Comparison of ENCODE assay signal across 7 mouse cellular contexts in genomic region chr12:83763311-83764043, GRCm38 (mm10). TPM values are rescaled to one million over a fixed set of nuclear protein-coding genes. Genes with fewer than 3 reads are reported as not detected.
DNase-seq lines count a peak whose midpoint lies in the region; ATAC-seq lines count a peak whose summit lies in the region.

Gene Papln, plus strand, starts transcription at chr12:83763634.

- H3K4me1 ChIP-seq in embryonic facial prominence, embryonic 15.5 days: peaks cover 47% of the 10 kb centered on the region
- peaks cover 14% of the 10 kb centered on the region for H3K4me1 ChIP-seq in hindbrain, embryonic 15.5 days (replicated peaks)
- H3K4me1 ChIP-seq in liver, embryonic 11.5 days (replicated peaks; ENCODE audit: control insufficient read depth, insufficient read depth, low read length): peaks cover 15% of the 10 kb centered on the region
- peaks cover 22% of the 10 kb centered on the region for H3K4me1 ChIP-seq in neural tube, embryonic 13.5 days (replicated peaks)

- no peaks in the 10 kb centered on the region for H3K36me3 ChIP-seq in embryonic facial prominence, embryonic 15.5 days
- no peaks in the 10 kb centered on the region for H3K36me3 ChIP-seq in hindbrain, embryonic 15.5 days
- H3K36me3 ChIP-seq in liver, embryonic 11.5 days (ENCODE audit: control insufficient read depth, insufficient read depth, low read length): no peaks in the 10 kb centered on the region
- no peaks in the 10 kb centered on the region for H3K36me3 ChIP-seq in neural tube, embryonic 13.5 days

- H3K9ac ChIP-seq in embryonic facial prominence, embryonic 15.5 days: peak within 1 kb of the TSS; percentile 21; the same call in 1 of the 2 replicates
- 0 out of 2 replicates have a peak within 1 kb of the TSS, but pooled peaks have one; percentile 18 for H3K9ac ChIP-seq in hindbrain, embryonic 15.5 days
- peak within 1 kb of the TSS; percentile 36; the same call in 1 of the 2 replicates for H3K9ac ChIP-seq in liver, embryonic 11.5 days (ENCODE audit: low read depth, low read length)
- peak within 1 kb of the TSS; percentile 57 for H3K9ac ChIP-seq in neural tube, embryonic 13.5 days

- WGBS in embryonic facial prominence, embryonic 15.5 days: 8% methylated on average over 29 of the region's 31 CpGs
- 10% methylated on average over 29 of the region's 31 CpGs for WGBS in hindbrain, embryonic 15.5 days
- WGBS in liver, embryonic 11.5 days: 10% methylated on average over 31 of the region's 31 CpGs
- WGBS in neural tube, embryonic 13.5 days: 16% methylated on average over 29 of the region's 31 CpGs

- peak within 1 kb of the TSS; percentile 40 for H3K4me3 ChIP-seq in embryonic facial prominence, embryonic 15.5 days (replicated peaks)
- peak within 1 kb of the TSS; percentile 22 for H3K4me3 ChIP-seq in hindbrain, embryonic 15.5 days
- peak within 1 kb of the TSS; percentile 40 for H3K4me3 ChIP-seq in liver, embryonic 11.5 days (ENCODE audit: low read depth, low read length)
- peak within 1 kb of the TSS; percentile 29 for H3K4me3 ChIP-seq in neural tube, embryonic 13.5 days

- H3K27ac ChIP-seq in embryonic facial prominence, embryonic 15.5 days (replicated peaks): peak within 1 kb of the TSS; percentile 80
- no peak within 1 kb of the TSS for H3K27ac ChIP-seq in hindbrain, embryonic 15.5 days (replicated peaks)
- no peak within 1 kb of the TSS for H3K27ac ChIP-seq in liver, embryonic 11.5 days (ENCODE audit: low read depth, low read length)
- H3K27ac ChIP-seq in neural tube, embryonic 13.5 days (replicated peaks): no peak within 1 kb of the TSS

- peak within 1 kb of the TSS; percentile 65 for H3K4me2 ChIP-seq in embryonic facial prominence, embryonic 15.5 days (replicated peaks)
- H3K4me2 ChIP-seq in hindbrain, embryonic 15.5 days: peak within 1 kb of the TSS; percentile 56
- H3K4me2 ChIP-seq in liver, embryonic 11.5 days: peak within 1 kb of the TSS; percentile 66
- peak within 1 kb of the TSS; percentile 59 for H3K4me2 ChIP-seq in neural tube, embryonic 13.5 days

- DNase-seq in thymus, postnatal 0 days (ENCODE audit: low spot score): peak; percentile 16
- no peak for DNase-seq in thymus, postnatal 36 days
- no peak for DNase-seq in liver, embryonic 11.5 days (ENCODE audit: low spot score)
- DNase-seq in layer of hippocampus, postnatal 10 days (ENCODE audit: low spot score in 2 of 2): no peak

- H3K27me3 ChIP-seq in embryonic facial prominence, embryonic 15.5 days: no peaks in the 10 kb centered on the region
- no peaks in the 10 kb centered on the region for H3K27me3 ChIP-seq in hindbrain, embryonic 15.5 days
- peaks cover 35% of the 10 kb centered on the region for H3K27me3 ChIP-seq in liver, embryonic 11.5 days (replicated peaks; ENCODE audit: control insufficient read depth, insufficient read depth, low read length)
- peaks cover 10% of the 10 kb centered on the region; the same call in 1 of the 2 replicates for H3K27me3 ChIP-seq in neural tube, embryonic 13.5 days

- no peaks in the 10 kb centered on the region for H3K9me3 ChIP-seq in embryonic facial prominence, embryonic 15.5 days (replicated peaks)
- no peaks in the 10 kb centered on the region for H3K9me3 ChIP-seq in hindbrain, embryonic 15.5 days
- no peaks in the 10 kb centered on the region for H3K9me3 ChIP-seq in liver, embryonic 11.5 days (ENCODE audit: control insufficient read depth, low read length)
- no peaks in the 10 kb centered on the region for H3K9me3 ChIP-seq in neural tube, embryonic 13.5 days

- peak; percentile 16; the same call in 1 of the 2 replicates for ATAC-seq in embryonic facial prominence, embryonic 15.5 days (ENCODE audit: insufficient number of reproducible peaks, low FRiP score, low TSS enrichment, low read depth)
- peak; percentile 65 for ATAC-seq in hindbrain, embryonic 15.5 days (ENCODE audit: low FRiP score, low read depth)
- no peak for ATAC-seq in liver, embryonic 11.5 days (replicated peaks; ENCODE audit: low FRiP score)
- peak; percentile 45 for ATAC-seq in neural tube, embryonic 13.5 days (ENCODE audit: low read depth)

RNA-seq across cellular contexts. Expression of gene Papln, which starts in this region (rescaled TPM):
- polyA plus RNA-seq in thymus, postnatal 0 days (2015; fragmentation: Nextera tagmentation; extraction: Ambion mirVana): 0.22 and 0.24 TPM in 2 replicates
- 5.2 and 5.4 TPM in 2 replicates for polyA plus RNA-seq in embryonic facial prominence, embryonic 15.5 days (2015; fragmentation: Nextera tagmentation; extraction: Ambion mirVana)
- polyA plus RNA-seq in hindbrain, embryonic 15.5 days (2015; fragmentation: Nextera tagmentation; extraction: Ambion mirVana): 0.32 and 0.52 TPM in 2 replicates
- polyA plus RNA-seq in liver, embryonic 11.5 days (2014; fragmentation: Nextera tagmentation; extraction: Ambion mirVana): 0.57 and 0.58 TPM in 2 replicates
- 0.08 and 0.13 TPM in 2 replicates for polyA plus RNA-seq in neural tube, embryonic 13.5 days (2015; fragmentation: Nextera tagmentation; extraction: Ambion mirVana)
- total RNA-seq in layer of hippocampus, postnatal 10 days (2021): 1 to 10 TPM; 4.8 to 6.5 TPM

Comparison
In these comparisons a context has a peak if more than half of its experiments do, and no peak if none do; other contexts are left out.
1. Peak in DNase-seq in thymus, postnatal 0 days; RNA of the gene not detected or under 1 TPM.
2. Peak in ATAC-seq, H3K4me3 ChIP-seq, H3K9ac ChIP-seq and H3K4me2 ChIP-seq in hindbrain, embryonic 15.5 days; RNA of the gene not detected or under 1 TPM.
3. Peak in ATAC-seq, H3K4me3 ChIP-seq, H3K9ac ChIP-seq and H3K4me2 ChIP-seq in neural tube, embryonic 13.5 days; RNA of the gene not detected or under 1 TPM.